ENCODE assay signal across 11 mouse cellular contexts in the genomic region with DNA sequence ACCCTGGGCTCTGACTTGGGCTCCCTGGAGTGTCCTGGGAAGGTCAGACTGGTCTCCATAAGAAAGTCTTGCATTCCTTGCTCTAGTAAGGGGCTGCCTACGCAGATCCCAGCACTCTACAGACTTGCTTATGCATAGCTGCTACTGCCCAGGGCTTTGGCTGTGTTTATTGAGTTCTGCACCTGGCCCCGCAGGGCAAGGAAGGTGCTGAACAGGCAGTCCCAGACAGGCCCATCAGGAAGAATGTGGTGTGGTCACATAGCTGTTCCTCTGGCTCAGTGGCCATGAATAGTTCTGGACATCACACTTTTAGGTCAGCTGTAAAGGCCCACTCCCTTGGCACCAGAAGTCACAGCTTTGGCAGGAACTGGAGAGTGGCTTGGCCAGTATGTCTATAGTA.
DNase-seq lines count a peak whose midpoint lies in the region; ATAC-seq and TF ChIP-seq lines count a peak whose summit lies in the region.
"Had no signal": no experiment of that assay in that cellular context is flagged by ENCODE, and none has a peak within 500 bp of the region (broad histone marks: within the 10 kb centered on the region; RNA-seq: fewer than 3 reads in every experiment).

No protein-coding gene starts in this region.

- peak overlapping the region; percentile 96 for H3K27ac ChIP-seq in heart, embryonic 12.5 days (ENCODE audit: poor library complexity, severe bottlenecking)
- H3K27ac ChIP-seq in stomach, postnatal 0 days (replicated peaks): peak overlapping the region; percentile 81
- H3K27ac ChIP-seq: hindbrain, embryonic 15.5 days had no signal

- TF ChIP-seq EP300 in stomach, postnatal 0 days (optimal IDR thresholded peaks at IDR 0.05): no peak

- ATAC-seq in heart, embryonic 12.5 days (ENCODE audit: insufficient number of reproducible peaks, low FRiP score): no peak
- no peak for ATAC-seq in stomach, postnatal 0 days (ENCODE audit: low FRiP score, low TSS enrichment)
- ATAC-seq: midbrain, embryonic 16.5 days had no signal

- peaks cover 44% of the 10 kb centered on the region for H3K4me1 ChIP-seq in heart, embryonic 12.5 days (replicated peaks)
- peaks cover 7% of the 10 kb centered on the region for H3K4me1 ChIP-seq in stomach, postnatal 0 days (replicated peaks; ENCODE audit: control insufficient read depth, insufficient read depth)

- DNase-seq in kidney, adult 18-20 months: peak; percentile 48
- no peak for DNase-seq in kidney, postnatal 10 days
- peak; percentile 41 for DNase-seq in kidney, postnatal 14 days
- DNase-seq in stomach, postnatal 0 days (ENCODE audit: low spot score): no peak
- DNase-seq in adrenal gland, adult 18-20 months (ENCODE audit: low spot score in 2 of 2): no peak
- no peak for DNase-seq in right cerebral cortex, postnatal 14 days
- DNase-seq in cerebellum, adult 11-12 months: no peak

- no peak overlapping the region for H3K4me2 ChIP-seq in heart, embryonic 12.5 days
- no peak overlapping the region for H3K4me2 ChIP-seq in stomach, postnatal 0 days (replicated peaks; ENCODE audit: low read depth)
- H3K4me2 ChIP-seq: hindbrain, embryonic 15.5 days had no signal

- TF ChIP-seq CTCF in stomach, postnatal 0 days (IDR thresholded peaks at IDR 0.05; ENCODE audit: low read depth): no peak

- H3K27me3 ChIP-seq in heart, embryonic 12.5 days (replicated peaks): 0 out of 2 replicates have a peak, but pooled peaks cover 6% of the 10 kb centered on the region
- H3K27me3 ChIP-seq in stomach, postnatal 0 days (ENCODE audit: control insufficient read depth, insufficient read depth, low read length): no peaks in the 10 kb centered on the region
- H3K27me3 ChIP-seq: CH12.LX; hindbrain, embryonic 15.5 days had no signal

- H3K4me3 ChIP-seq in heart, embryonic 12.5 days: no peak overlapping the region
- no peak overlapping the region for H3K4me3 ChIP-seq in stomach, postnatal 0 days (ENCODE audit: low read depth, low read length)
- H3K4me3 ChIP-seq: hindbrain, embryonic 15.5 days had no signal

- H3K9ac ChIP-seq in heart, embryonic 12.5 days: peak overlapping the region; percentile 13; the same call in 1 of the 2 replicates
- H3K9ac ChIP-seq in stomach, postnatal 0 days (ENCODE audit: low read length): 0 out of 2 replicates have a peak overlapping the region, but pooled peaks have one; percentile 27
- H3K9ac ChIP-seq: hindbrain, embryonic 15.5 days had no signal

- WGBS in heart, embryonic 12.5 days: 71% methylated on average over 2 of the region's 2 CpGs
- WGBS in stomach, postnatal 0 days: 72% methylated on average over 2 of the region's 2 CpGs

- no peaks in the 10 kb centered on the region for H3K9me3 ChIP-seq in heart, embryonic 12.5 days (replicated peaks)
- no peaks in the 10 kb centered on the region for H3K9me3 ChIP-seq in stomach, postnatal 0 days (ENCODE audit: control insufficient read depth, low read length)
- H3K9me3 ChIP-seq: hindbrain, embryonic 15.5 days had no signal

- no peaks in the 10 kb centered on the region for H3K36me3 ChIP-seq in heart, embryonic 12.5 days
- H3K36me3 ChIP-seq in stomach, postnatal 0 days (ENCODE audit: control insufficient read depth, insufficient read depth, low read length): no peaks in the 10 kb centered on the region
- H3K36me3 ChIP-seq: hindbrain, embryonic 15.5 days had no signal

Comparison
In these comparisons a context has a peak if more than half of its experiments do, and no peak if none do; other contexts are left out.
1. DNase-seq: peak in kidney, adult 18-20 months (single experiment) and kidney, postnatal 14 days (single experiment); none in kidney, postnatal 10 days (single experiment), stomach, postnatal 0 days (single experiment), adrenal gland, adult 18-20 months (0 of 2), right cerebral cortex, postnatal 14 days (single experiment) and cerebellum, adult 11-12 months (single experiment).